ENCODE assay signal across 8 mouse cellular contexts in the genomic region with DNA sequence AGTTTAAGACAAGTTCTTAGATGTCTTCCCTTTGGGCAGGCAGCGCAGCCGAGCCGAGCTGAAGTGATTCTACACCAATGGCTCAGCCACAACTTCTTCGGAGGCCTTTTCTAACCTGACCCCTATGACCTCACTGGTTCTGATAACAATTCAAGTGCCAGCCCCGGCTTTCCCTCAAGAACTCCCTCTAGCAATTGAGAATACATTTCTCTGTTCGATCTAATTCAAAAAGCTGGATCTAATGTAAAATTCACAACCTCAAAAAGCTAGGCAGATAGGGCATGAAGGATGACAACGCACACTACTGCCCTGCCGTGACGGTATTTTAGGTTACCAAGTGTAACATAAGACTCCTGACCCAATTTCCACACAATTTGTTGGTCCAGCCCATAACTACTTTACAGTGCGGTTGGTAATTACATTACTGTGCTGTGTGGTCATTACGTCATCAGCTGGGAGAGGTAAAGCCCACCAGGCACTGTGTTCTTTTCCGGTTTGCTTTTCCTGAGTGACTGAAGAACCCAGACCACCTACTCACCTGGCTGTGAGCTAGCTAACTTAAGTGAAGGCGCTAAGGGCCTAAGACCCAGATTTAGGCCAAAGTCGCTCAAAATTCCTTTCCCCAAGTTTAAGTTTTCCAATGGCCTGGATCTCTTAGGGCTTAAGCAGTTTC. TPM values are rescaled to one million over a fixed set of nuclear protein-coding genes. Genes with fewer than 3 reads are reported as not detected.
DNase-seq lines count a peak whose midpoint lies in the region; ATAC-seq and TF ChIP-seq lines count a peak whose summit lies in the region.

No protein-coding gene starts in this region.

- TF ChIP-seq EP300 in liver, embryonic 14.5 days (IDR thresholded peaks at IDR 0.05; ENCODE audit: low read depth) = no peak

- DNase-seq in lung, postnatal 10 days = no peak
- no peak for DNase-seq in forebrain, postnatal 0 days
- no peak for DNase-seq in liver, embryonic 14.5 days (ENCODE audit: low read depth in 3 of 3, low spot score in 3 of 3)
- no peak for DNase-seq in spleen, adult 12 weeks (ENCODE audit: low spot score)
- DNase-seq in thymus, postnatal 0 days (ENCODE audit: low spot score) = no peak
- DNase-seq in left cerebral cortex, postnatal 25 days (ENCODE audit: low spot score in 2 of 2) = no peak
- DNase-seq in urinary bladder, postnatal 25 days (ENCODE audit: low spot score) = no peak

- H3K27ac ChIP-seq in lung, embryonic 16.5 days (ENCODE audit: low read length) = peak overlapping the region; percentile 99
- no peak overlapping the region for H3K27ac ChIP-seq in forebrain, postnatal 0 days (ENCODE audit: low read depth, low read length)
- no peak overlapping the region for H3K27ac ChIP-seq in liver, embryonic 14.5 days

- 19% methylated on average over 14 of the region's 14 CpGs for whole genome bisulfite sequencing in lung, embryonic 16.5 days
- 45% methylated on average over 14 of the region's 14 CpGs for WGBS in forebrain, postnatal 0 days
- 48% methylated on average over 14 of the region's 14 CpGs for WGBS in liver, embryonic 14.5 days (ENCODE audit: insufficient replicate concordance)

- H3K36me3 ChIP-seq in lung, embryonic 16.5 days (ENCODE audit: control insufficient read depth, insufficient read depth, low read length) = peaks cover 18% of the 10 kb centered on the region
- H3K36me3 ChIP-seq in forebrain, postnatal 0 days (ENCODE audit: insufficient read depth) = no peaks in the 10 kb centered on the region
- no peaks in the 10 kb centered on the region for H3K36me3 ChIP-seq in liver, embryonic 14.5 days (replicated peaks; ENCODE audit: control insufficient read depth, insufficient read depth, low read depth)

- ATAC-seq in lung, embryonic 16.5 days (ENCODE audit: low read depth) = no peak
- ATAC-seq in forebrain, postnatal 0 days = no peak
- ATAC-seq in liver, embryonic 14.5 days (ENCODE audit: insufficient read depth) = no peak

- H3K27me3 ChIP-seq in lung, embryonic 16.5 days (ENCODE audit: control insufficient read depth, insufficient read depth, low read depth, low read length) = no peaks in the 10 kb centered on the region
- H3K27me3 ChIP-seq in forebrain, postnatal 0 days (ENCODE audit: insufficient read depth, low read length) = 0 out of 2 replicates have a peak, but pooled peaks cover 3% of the 10 kb centered on the region
- peaks cover 34% of the 10 kb centered on the region for H3K27me3 ChIP-seq in liver, embryonic 14.5 days (ENCODE audit: control insufficient read depth, insufficient read depth, low read length)

- H3K4me2 ChIP-seq in lung, embryonic 16.5 days (ENCODE audit: low read depth, low read length) = peak overlapping the region; percentile 79
- peak overlapping the region; percentile 97 for H3K4me2 ChIP-seq in forebrain, postnatal 0 days (ENCODE audit: low read depth)
- peak overlapping the region; percentile 59 for H3K4me2 ChIP-seq in liver, embryonic 14.5 days (ENCODE audit: low read depth)

- peaks cover 23% of the 10 kb centered on the region for H3K4me1 ChIP-seq in lung, embryonic 16.5 days (replicated peaks; ENCODE audit: control insufficient read depth, insufficient read depth, low read length)
- H3K4me1 ChIP-seq in forebrain, postnatal 0 days (ENCODE audit: insufficient read depth) = no peaks in the 10 kb centered on the region
- H3K4me1 ChIP-seq in liver, embryonic 14.5 days (replicated peaks; ENCODE audit: control insufficient read depth in 2 of 2, insufficient read depth in 2 of 2, low read length in 1 of 2) = peaks cover 0 to 2% of the 10 kb centered on the region in 2 experiments; a peak in 1 of 4 replicates

- TF ChIP-seq CTCF in forebrain, postnatal 0 days (IDR thresholded peaks at IDR 0.05; ENCODE audit: low read depth) = no peak
- TF ChIP-seq CTCF in liver, embryonic 14.5 days (IDR thresholded peaks at IDR 0.05; ENCODE audit: low read depth) = no peak

- intact Hi-C loops in left cerebral cortex, postnatal 25 days (cut with DNase I) = loop anchor here (2.0 kb wide), 1 partner anchor 103 kb away; no protein-coding TSS in a partner anchor

- H3K4me3 ChIP-seq in lung, embryonic 16.5 days (ENCODE audit: low read length) = peak overlapping the region; percentile 94
- H3K4me3 ChIP-seq in forebrain, postnatal 0 days (ENCODE audit: low read depth, low read length) = peak overlapping the region; percentile 57
- peak overlapping the region; percentile 16 to 58; a peak in 3 of 4 replicates for H3K4me3 ChIP-seq in liver, embryonic 14.5 days (ENCODE audit: insufficient read depth in 1 of 2, low read depth in 2 of 2, low read length in 2 of 2)

- H3K9ac ChIP-seq in lung, embryonic 16.5 days (ENCODE audit: low read length) = peak overlapping the region; percentile 94
- H3K9ac ChIP-seq in forebrain, postnatal 0 days = no peak overlapping the region
- H3K9ac ChIP-seq in liver, embryonic 14.5 days (replicated peaks) = no peak overlapping the region

- no peaks in the 10 kb centered on the region for H3K9me3 ChIP-seq in lung, embryonic 16.5 days (ENCODE audit: control insufficient read depth, low read length)
- no peaks in the 10 kb centered on the region for H3K9me3 ChIP-seq in forebrain, postnatal 0 days (ENCODE audit: low read length)
- no peaks in the 10 kb centered on the region for H3K9me3 ChIP-seq in liver, embryonic 14.5 days (ENCODE audit: control insufficient read depth, low read length)

RNA-seq across cellular contexts. Expression of gene Wwtr1, which starts 1.7 kb away (rescaled TPM):
- polyA plus RNA-seq in lung, embryonic 16.5 days (2015; fragmentation: Nextera tagmentation; extraction: Ambion mirVana) = 27.5 and 29.9 TPM in 2 replicates
- total RNA-seq in forebrain, postnatal 0 days (2014; rRNA removed) = 27.4 and 39.1 TPM in 2 replicates
- polyA plus RNA-seq in forebrain, postnatal 0 days (2015; fragmentation: Nextera tagmentation; extraction: Ambion mirVana) = 11.7 and 12.1 TPM in 2 replicates
- polyA plus RNA-seq in liver, embryonic 14.5 days (2012; rRNA removed) = 1.1 and 1.5 TPM in 2 replicates
- 0.92 and 0.93 TPM in 2 replicates for polyA plus RNA-seq in liver, embryonic 14.5 days (2014; fragmentation: Nextera tagmentation; extraction: Ambion mirVana)
- polyA plus RNA-seq in thymus, postnatal 0 days (2015; fragmentation: Nextera tagmentation; extraction: Ambion mirVana) = 3.4 and 3.6 TPM in 2 replicates
- 10 to 100 TPM; 14.1 to 14.4 TPM for total RNA-seq in left cerebral cortex, postnatal 25 days (2021)

Comparison
In these comparisons a context has a peak if more than half of its experiments do, and no peak if none do; other contexts are left out.
1. H3K4me3 ChIP-seq: peak in every context shown above with its lines; median percentile 94 in lung, embryonic 16.5 days; 57 in forebrain, postnatal 0 days; 37 in liver, embryonic 14.5 days.